Comparison of ENCODE assay signal across 9 mouse cellular contexts in the genomic region with DNA sequence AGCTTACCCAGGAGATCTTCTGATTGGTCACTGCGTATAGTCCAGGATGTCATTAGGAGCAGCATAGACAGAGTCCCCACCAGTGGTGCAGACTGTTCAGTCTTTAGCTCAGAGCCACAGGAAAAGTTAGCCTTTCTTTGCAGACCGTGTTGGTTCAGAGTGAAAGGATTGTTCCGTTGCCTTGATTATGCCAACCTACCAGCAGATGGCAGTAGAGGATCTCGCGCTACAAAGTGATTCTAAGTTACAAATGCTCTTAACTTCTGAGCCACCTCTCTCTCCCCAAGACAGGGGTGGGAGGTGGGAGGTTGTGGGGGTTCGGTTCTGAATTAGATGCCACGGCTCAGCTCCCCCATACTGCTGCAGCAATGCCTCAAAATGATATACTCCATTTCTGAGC. TPM values are rescaled to one million over a fixed set of nuclear protein-coding genes. Genes with fewer than 3 reads are reported as not detected.
DNase-seq lines count a peak whose midpoint lies in the region; ATAC-seq and TF ChIP-seq lines count a peak whose summit lies in the region.
"Had no signal": no experiment of that assay in that cellular context is flagged by ENCODE, and none has a peak within 500 bp of the region (broad histone marks: within the 10 kb centered on the region; RNA-seq: fewer than 3 reads in every experiment).

No protein-coding gene starts in this region.

- peak; percentile 46; the same call in 1 of the 2 replicates for TF ChIP-seq CTCF in spleen, adult 2 months (IDR thresholded peaks at IDR 0.05; ENCODE audit: extremely low read depth, insufficient read depth, insufficient read length, insufficient replicate concordance)

- H3K4me1 ChIP-seq in forebrain, embryonic 15.5 days = no peaks in the 10 kb centered on the region
- H3K4me1 ChIP-seq in hindbrain, embryonic 13.5 days (replicated peaks) = no peaks in the 10 kb centered on the region
- no peaks in the 10 kb centered on the region for H3K4me1 ChIP-seq in spleen, adult 2 months (ENCODE audit: control insufficient read depth, insufficient read depth, insufficient read length)
- H3K4me1 ChIP-seq: embryonic facial prominence, embryonic 12.5 days had no signal

- ATAC-seq in forebrain, embryonic 15.5 days (replicated peaks) = peak; percentile 43; the same call in 1 of the 2 replicates
- ATAC-seq in hindbrain, embryonic 13.5 days (ENCODE audit: low FRiP score) = peak; percentile 21; the same call in 1 of the 2 replicates
- ATAC-seq in megakaryocyte-erythroid progenitor cell, adult 5-6 weeks (replicated peaks; ENCODE audit: low FRiP score, low TSS enrichment, poor library complexity, severe bottlenecking) = peak; percentile 68; the same call in 1 of the 2 replicates

- TF ChIP-seq POLR2A in spleen, adult 2 months (IDR thresholded peaks at IDR 0.05; ENCODE audit: low read depth, low read length) = no peak

- H3K27me3 ChIP-seq in forebrain, embryonic 15.5 days = no peaks in the 10 kb centered on the region
- H3K27me3 ChIP-seq in hindbrain, embryonic 13.5 days = peaks cover 10% of the 10 kb centered on the region; the same call in 1 of the 2 replicates
- no peaks in the 10 kb centered on the region for H3K27me3 ChIP-seq in spleen, adult 2 months (ENCODE audit: control insufficient read depth, insufficient read depth, low read length)
- H3K27me3 ChIP-seq: embryonic facial prominence, embryonic 12.5 days had no signal

- WGBS in forebrain, embryonic 15.5 days = 8% methylated on average over 7 of the region's 7 CpGs
- 7% methylated on average over 7 of the region's 7 CpGs for WGBS in hindbrain, embryonic 13.5 days
- WGBS in spleen, adult 2 months = 6% methylated on average over 7 of the region's 7 CpGs

- no peak overlapping the region for H3K27ac ChIP-seq in forebrain, embryonic 15.5 days (replicated peaks)
- H3K27ac ChIP-seq in hindbrain, embryonic 13.5 days = no peak overlapping the region
- no peak overlapping the region for H3K27ac ChIP-seq in spleen, adult 2 months (ENCODE audit: insufficient read depth, low read length)
- H3K27ac ChIP-seq: embryonic facial prominence, embryonic 12.5 days had no signal

- no peak overlapping the region for H3K4me3 ChIP-seq in forebrain, embryonic 15.5 days
- no peak overlapping the region for H3K4me3 ChIP-seq in hindbrain, embryonic 13.5 days
- H3K4me3 ChIP-seq in spleen, adult 2 months (ENCODE audit: extremely low read depth, insufficient read depth, insufficient read length) = no peak overlapping the region
- H3K4me3 ChIP-seq: embryonic facial prominence, embryonic 12.5 days had no signal

- H3K9me3 ChIP-seq in forebrain, embryonic 15.5 days = no peaks in the 10 kb centered on the region
- no peaks in the 10 kb centered on the region for H3K9me3 ChIP-seq in hindbrain, embryonic 13.5 days
- H3K9me3 ChIP-seq: embryonic facial prominence, embryonic 12.5 days had no signal

- DNase-seq in ovary, postnatal 14 days (ENCODE audit: low spot score) = peak; percentile 46
- DNase-seq in ovary, adult 18-20 months (ENCODE audit: low spot score) = no peak
- peak; percentile 40 for DNase-seq in c-Kit-positive CD71-positive TER-119-negative erythroid progenitor cells, embryonic 14.5 days (ENCODE audit: low read depth)
- peak; percentile 36 to 62 for DNase-seq in layer of hippocampus, postnatal 25 days (ENCODE audit: extremely low spot score in 1 of 2, low spot score in 1 of 2)
- DNase-seq in spleen, adult 2 months (ENCODE audit: low read depth in 1 of 2, low spot score in 2 of 2) = peak; percentile 49 to 56

- no peak overlapping the region for H3K4me2 ChIP-seq in forebrain, embryonic 15.5 days (replicated peaks)
- no peak overlapping the region for H3K4me2 ChIP-seq in hindbrain, embryonic 13.5 days
- H3K4me2 ChIP-seq: embryonic facial prominence, embryonic 12.5 days had no signal

- no peaks in the 10 kb centered on the region for H3K36me3 ChIP-seq in forebrain, embryonic 15.5 days
- H3K36me3 ChIP-seq in hindbrain, embryonic 13.5 days = no peaks in the 10 kb centered on the region
- no peaks in the 10 kb centered on the region for H3K36me3 ChIP-seq in spleen, adult 2 months (ENCODE audit: control insufficient read depth, insufficient read depth, low read length)
- H3K36me3 ChIP-seq: embryonic facial prominence, embryonic 12.5 days had no signal

- H3K9ac ChIP-seq in forebrain, embryonic 15.5 days (replicated peaks) = no peak overlapping the region
- H3K9ac ChIP-seq in hindbrain, embryonic 13.5 days = no peak overlapping the region; the same call in 1 of the 2 replicates
- H3K9ac ChIP-seq: embryonic facial prominence, embryonic 12.5 days had no signal

RNA-seq across cellular contexts. Expression of gene Inpp4a, which starts 27.2 kb away (rescaled TPM):
- 55.0 and 56.0 TPM in 2 replicates for polyA plus RNA-seq in forebrain, embryonic 15.5 days (2015; fragmentation: Nextera tagmentation; extraction: Ambion mirVana)
- polyA plus RNA-seq in hindbrain, embryonic 13.5 days (2015; fragmentation: Nextera tagmentation; extraction: Ambion mirVana) = 59.1 and 60.9 TPM in 2 replicates
- total RNA-seq in layer of hippocampus, postnatal 25 days (2021) = 100 to 1,000 TPM; 149 to 156 TPM
- 4.3 and 5.8 TPM in 2 replicates for total RNA-seq in megakaryocyte-erythroid progenitor cell, adult 5-6 weeks (2014; fragmentation: Nextera tagmentation)
- total RNA-seq in megakaryocyte-erythroid progenitor cell, adult 5-6 weeks (2017) = 1.8 and 2.1 TPM in 2 replicates
- 14.0 and 16.0 TPM in 2 replicates for polyA plus RNA-seq in spleen, adult 2 months (2012; rRNA removed)

RNA-seq across cellular contexts. Expression of gene Cnga3, which starts 58.2 kb away (rescaled TPM):
- 0.19 and 0.29 TPM in 2 replicates for polyA plus RNA-seq in forebrain, embryonic 15.5 days (2015; fragmentation: Nextera tagmentation; extraction: Ambion mirVana)
- 0.13 TPM in 1 of 2 replicates, not detected in the other for polyA plus RNA-seq in hindbrain, embryonic 13.5 days (2015; fragmentation: Nextera tagmentation; extraction: Ambion mirVana)
- total RNA-seq in layer of hippocampus, postnatal 25 days (2021) = under 1 TPM; 0.40 to 0.47 TPM
- not detected in 2 replicates for total RNA-seq in megakaryocyte-erythroid progenitor cell, adult 5-6 weeks (2014; fragmentation: Nextera tagmentation)
- total RNA-seq in megakaryocyte-erythroid progenitor cell, adult 5-6 weeks (2017) = not detected in 2 replicates
- 0.11 and 0.18 TPM in 2 replicates for polyA plus RNA-seq in spleen, adult 2 months (2012; rRNA removed)
- polyA plus RNA-seq: embryonic facial prominence, embryonic 12.5 days had no signal
